Mouse (Mus musculus): ENCODE measurements around the gene Banp.

DNA sequence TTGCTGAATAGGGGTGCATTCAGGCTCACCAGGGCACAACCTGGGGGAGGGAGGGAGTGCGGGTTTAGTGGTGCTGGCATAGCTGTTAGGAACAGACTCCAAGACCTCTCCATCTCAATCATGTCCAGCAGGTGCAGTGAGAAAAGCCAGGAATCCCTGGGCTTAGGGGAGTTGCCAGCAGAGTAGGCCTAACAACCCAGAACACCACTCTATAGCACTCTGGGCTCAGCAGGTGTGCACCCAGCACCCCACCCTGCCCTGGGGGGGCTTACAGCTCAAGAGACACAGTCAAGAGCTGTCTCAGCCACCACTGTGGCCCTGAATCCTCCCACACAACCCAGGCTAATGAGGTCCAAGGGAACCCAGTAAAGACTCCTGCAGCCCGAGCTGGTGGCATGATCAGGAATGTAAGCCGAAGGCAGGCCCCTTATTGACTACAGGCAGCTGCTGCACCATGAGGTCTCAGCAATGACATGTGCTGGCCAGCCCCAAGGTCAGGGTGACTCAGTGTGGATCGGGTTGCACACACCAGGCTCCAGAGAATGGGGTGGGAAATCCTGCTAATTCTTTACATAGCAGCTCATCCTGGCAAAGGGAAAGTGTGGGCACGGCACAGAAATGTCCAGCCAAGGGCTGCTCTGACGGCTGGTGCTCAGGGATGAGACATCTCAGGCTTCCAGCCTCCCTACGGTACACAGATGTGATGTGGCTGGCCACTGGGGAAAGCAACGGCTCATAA lies 47.9 kb upstream of the Banp start:
- TF ChIP-seq CTCF (IDR thresholded peaks at IDR 0.05; ENCODE audit: borderline replicate concordance, extremely low read depth, insufficient read depth, insufficient read length): no peak
- TF ChIP-seq POLR2A (IDR thresholded peaks at IDR 0.05; ENCODE audit: borderline replicate concordance, extremely low read depth, insufficient read depth, insufficient read length, poor library complexity, severe bottlenecking): no peak

Data from brain, embryonic 14.5 days (tissue).